Mouse (Mus musculus) testis, adult 2 months (tissue): ENCODE measurements at regions not wholly inside any gene's neighbourhood (a gene's known extent, or its start where the extent isn't known, plus 50 kb on each side); places are given as distances from the start of the nearest gene placed in this dataset.

Source experiments
- CTCF ChIP-seq: fragments of 200-500 bp; IDR thresholded peaks from 2 replicates; pipeline ENCODE4 v1.5.1; 2012; ENCODE audit warnings: low read depth, mild to moderate bottlenecking, inconsistent platforms, low read length, moderate library complexity; ENCODE audit not compliant: control insufficient read depth, insufficient read depth, insufficient replicate concordance
- POLR2A ChIP-seq: fragments of 200-500 bp; IDR thresholded peaks from 2 replicates; pipeline ENCODE4 v1.6.1; 2012; ENCODE audit warnings: low read depth, mild to moderate bottlenecking, inconsistent platforms, low read length, moderate library complexity; ENCODE audit not compliant: control insufficient read depth

DNA sequence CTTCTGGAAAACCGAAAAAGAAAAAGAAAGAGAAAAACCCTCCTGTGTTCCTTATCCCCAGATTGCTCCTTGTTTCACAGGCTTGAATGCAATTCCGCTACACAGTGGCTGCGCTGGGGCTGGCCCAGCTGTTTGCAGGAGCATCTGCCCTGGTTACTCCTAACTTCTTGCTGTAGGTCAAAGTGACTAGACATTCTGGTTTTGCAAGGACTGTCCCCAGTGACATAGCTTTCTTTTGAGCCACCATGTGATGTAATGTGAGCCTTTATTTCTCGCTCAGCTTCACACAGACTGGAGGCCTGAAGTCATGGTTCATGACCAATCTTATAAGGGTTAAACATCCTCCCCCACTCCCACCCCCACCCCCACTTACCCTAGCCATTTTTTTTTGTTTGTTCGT is 222.8 kb downstream of the Pten start:
- TF ChIP-seq CTCF (no peak), POLR2A (no peak)
